Mouse (Mus musculus): Measurements from ENCODE around the gene Gm20873. TPM values are rescaled to one million over a fixed set of nuclear protein-coding genes. Genes with fewer than 3 reads are reported as not detected.

Gene Gm20873
- not detected for total RNA-seq (2023)

GRCm38 (mm10) chrY:6266798-6267197 lies at the start of gene Gm20873:
Gm20873 (plus strand) TSS chrY:6267098.

DNA sequence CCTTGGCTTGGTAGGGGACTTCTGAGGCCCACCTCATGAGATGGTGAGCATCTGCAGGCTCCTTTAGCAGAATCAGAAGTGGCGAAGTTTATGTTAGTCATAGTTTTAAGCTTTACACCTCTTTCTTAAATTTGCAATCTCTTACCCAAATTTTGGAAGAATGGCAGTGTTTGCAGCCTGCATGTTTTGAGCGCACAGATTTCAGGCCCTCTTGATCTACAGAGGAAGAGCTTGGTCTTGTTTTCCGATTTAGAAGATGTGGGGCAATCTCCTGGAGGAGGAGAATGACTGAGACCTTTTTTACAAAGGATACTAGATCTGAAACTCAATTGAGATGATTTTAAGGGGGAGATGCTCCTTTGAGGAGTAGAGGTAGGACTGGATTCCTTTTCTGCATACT lies 29.0 kb upstream of the Gm20873 start, which contains the start of gene Gm21746:
TSS of gene Gm21746 (minus strand) at position 101 of the 400 bp plus-strand sequence.

Other genes starting within 250 kb of the Gm20873 start
- gene Gm21746, start 29.1 kb upstream of the Gm20873 start, total RNA-seq (2023): not detected